Mouse (Mus musculus) kidney, adult 2 months (tissue): ENCODE measurements around the gene Ube2i. TPM values are rescaled to one million over a fixed set of nuclear protein-coding genes. Genes with fewer than 3 reads are reported as not detected.
"Not testable (repeated sequence)": the region's sequence is repeated elsewhere in the genome, so short reads cannot be mapped to it uniquely, and the experiment has no call there.

Experiments used
- DNase-seq: peaks from one replicate; pipeline ENCODE4 v3.0.0; 2021
- H3K27ac ChIP-seq: fragments of 200-500 bp; 2 replicates; pipeline ENCODE4 v1.5.1; 2012; ENCODE audit warnings: low read depth, low read length, control low read depth, inconsistent platforms; ENCODE audit not compliant: insufficient read depth
- H3K27me3 ChIP-seq: fragments of 200-500 bp; replicated peaks from 2 replicates; pipeline ENCODE4 v1.6.1; 2012; ENCODE audit warnings: mild to moderate bottlenecking, moderate library complexity, low read length, inconsistent platforms; ENCODE audit not compliant: control insufficient read depth, insufficient read depth
- H3K36me3 ChIP-seq: fragments of 200-500 bp; 2 replicates; pipeline ENCODE4 v1.6.1; 2012; ENCODE audit warnings: mild to moderate bottlenecking, moderate library complexity, low read length, inconsistent platforms; ENCODE audit not compliant: control insufficient read depth, insufficient read depth
- H3K4me1 ChIP-seq: fragments of 200-500 bp; 2 replicates; pipeline ENCODE4 v1.6.1; 2011; ENCODE audit warnings: low read length; ENCODE audit not compliant: control insufficient read depth, insufficient read depth
- H3K4me3 ChIP-seq: fragments of 200-500 bp; 2 replicates; pipeline ENCODE4 v1.5.1; 2011; ENCODE audit warnings: mild to moderate bottlenecking, low read depth, low read length, control low read depth; ENCODE audit not compliant: insufficient read depth
- CTCF ChIP-seq: fragments of 200-500 bp; conservative IDR thresholded peaks from 2 replicates; pipeline ENCODE4 v1.5.1; 2011; ENCODE audit warnings: low read depth, mild to moderate bottlenecking, control low read depth, low read length, moderate library complexity, mixed read lengths; ENCODE audit not compliant: insufficient read depth, insufficient read length
- POLR2A ChIP-seq: fragments of 200-500 bp; IDR thresholded peaks from one replicate; pipeline ENCODE4 v1.6.1; 2011; ENCODE audit warnings: low read depth, low read length, control low read depth
- WGBS: fragments of 180-500 bp; shearing (Covaris S2); methylation state at CpG from one replicate; pipeline ENCODE4 v1.1.7; 2018; 5-methylcytosine and 5-hydroxymethylcytosine counted together
- polyA plus RNA-seq: library from polyadenylated mRNA; depleted of rRNA; stranded (reverse); fragments of >200 nt; gene quantifications from 2 replicates; pipeline ENCODE4 v1.2.3, GENCODE M21; 2012

Ube2i gene
- polyA plus RNA-seq, 1 experiment, result 128 TPM

DNA sequence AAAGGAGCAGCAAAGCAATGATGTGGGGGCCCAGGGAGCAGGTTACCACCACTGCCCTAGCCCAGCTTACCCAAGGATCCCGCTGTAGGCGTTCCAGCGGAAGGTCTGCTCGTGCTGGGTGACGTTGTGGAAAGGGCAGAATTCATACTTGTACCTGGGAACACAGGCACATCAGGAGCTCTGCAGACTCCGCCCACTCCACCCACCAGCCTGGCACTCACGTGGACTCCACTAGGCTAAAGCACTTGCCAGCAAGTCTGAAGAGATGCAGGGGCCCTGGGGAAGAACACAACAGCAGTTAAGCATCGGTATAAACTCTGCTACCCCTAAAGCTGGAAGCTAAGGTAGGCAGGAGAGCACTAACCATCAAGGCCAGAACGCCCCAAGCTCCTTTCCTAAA is 38.8 kb downstream of the Ube2i start:
- H3K4me1 ChIP-seq, result peaks cover 1% of the 10 kb centered on the region; the same call in 1 of the 2 replicates
- no peak overlapping the region for H3K4me3 ChIP-seq
- no peaks in the 10 kb centered on the region for H3K27me3 ChIP-seq
- no peak for TF ChIP-seq POLR2A
- TF ChIP-seq CTCF, result no peak
- no peak overlapping the region for H3K27ac ChIP-seq
- 80% methylated on average over 9 of the region's 9 CpGs for WGBS
- DNase-seq, result no peak
- H3K36me3 ChIP-seq, result no peaks in the 10 kb centered on the region

- not testable (repeated sequence) for H3K27me3 ChIP-seq, H3K36me3 ChIP-seq, H3K27ac ChIP-seq, DNase-seq, H3K4me3 ChIP-seq
- H3K4me1 ChIP-seq, result peaks cover 11% of the 10 kb centered on the region
- WGBS, result 94% methylated on average over 7 of the region's 11 CpGs
These were observed 42.8 kb downstream of the Ube2i start for GRCm38 (mm10) chr17:25231621-25232020.

- H3K4me1 ChIP-seq, result peaks cover 12% of the 10 kb centered on the region
- peak overlapping the region; percentile 16; the same call in 1 of the 2 replicates for H3K4me3 ChIP-seq
- no peaks in the 10 kb centered on the region for H3K27me3 ChIP-seq
- WGBS, result 72% methylated on average over 3 of the region's 3 CpGs
- H3K27ac ChIP-seq, result peak overlapping the region; percentile 53
- H3K36me3 ChIP-seq, result no peaks in the 10 kb centered on the region
- peak; percentile 88 for DNase-seq
- TF ChIP-seq POLR2A (no peak), CTCF (no peak)
These were observed 43.7 kb downstream of the Ube2i start for GRCm38 (mm10) chr17:25230700-25231099.

GRCm38 (mm10) chr17:25230014-25230655 is 44.3 kb downstream of the Ube2i start:
- H3K27me3 ChIP-seq, H3K36me3 ChIP-seq: not testable (repeated sequence)
- DNase-seq, result peak; percentile 65
- 46% methylated on average over 17 of the region's 17 CpGs for WGBS
- H3K4me1 ChIP-seq, result peaks cover 15% of the 10 kb centered on the region
- peak overlapping the region; percentile 71 for H3K27ac ChIP-seq
- H3K4me3 ChIP-seq, result peak overlapping the region; percentile 56; the same call in 1 of the 2 replicates

DNA sequence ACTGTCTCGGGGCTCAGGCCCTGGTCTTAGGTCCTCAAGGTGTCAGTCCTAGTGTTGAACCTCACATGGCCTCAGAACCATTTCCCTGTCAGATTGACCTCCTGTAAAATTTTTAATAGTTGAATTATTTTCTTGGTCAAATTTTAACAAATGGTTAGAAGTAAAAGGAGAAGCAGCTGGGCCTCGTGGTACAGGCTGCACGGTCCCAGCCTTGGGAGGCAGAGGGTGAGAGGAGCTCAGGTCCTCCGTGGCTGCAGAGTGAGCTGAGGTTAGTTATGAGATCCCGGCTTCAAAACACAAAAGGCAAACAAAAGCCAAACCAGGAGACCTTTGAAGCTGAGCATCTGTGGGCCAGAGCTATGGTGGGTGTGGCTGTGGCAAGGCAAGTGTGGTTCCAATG is 46.4 kb downstream of the Ube2i start:
- H3K36me3 ChIP-seq, result no peaks in the 10 kb centered on the region
- no peaks in the 10 kb centered on the region for H3K27me3 ChIP-seq
- peak overlapping the region; percentile 49 for H3K27ac ChIP-seq
- peaks cover 27% of the 10 kb centered on the region for H3K4me1 ChIP-seq
- H3K4me3 ChIP-seq, result peak overlapping the region; percentile 56
- TF ChIP-seq CTCF (no peak), POLR2A (peak; percentile 68)
- peak; percentile 78 for DNase-seq
- WGBS, result 60% methylated on average over 5 of the region's 5 CpGs

- TF ChIP-seq POLR2A (no peak), CTCF (no peak)
- Histone ChIP-seq H3K4me1 (peaks cover 37% of the 10 kb centered on the region), H3K4me3 (no peak overlapping the region), H3K36me3 (no peaks in the 10 kb centered on the region), H3K27me3 (no peaks in the 10 kb centered on the region), H3K27ac (no peak overlapping the region)
- no peak for DNase-seq
- 83% methylated on average over 4 of the region's 4 CpGs for WGBS
These were observed 48.8 kb downstream of the Ube2i start for GRCm38 (mm10) chr17:25225659-25226058.

DNA sequence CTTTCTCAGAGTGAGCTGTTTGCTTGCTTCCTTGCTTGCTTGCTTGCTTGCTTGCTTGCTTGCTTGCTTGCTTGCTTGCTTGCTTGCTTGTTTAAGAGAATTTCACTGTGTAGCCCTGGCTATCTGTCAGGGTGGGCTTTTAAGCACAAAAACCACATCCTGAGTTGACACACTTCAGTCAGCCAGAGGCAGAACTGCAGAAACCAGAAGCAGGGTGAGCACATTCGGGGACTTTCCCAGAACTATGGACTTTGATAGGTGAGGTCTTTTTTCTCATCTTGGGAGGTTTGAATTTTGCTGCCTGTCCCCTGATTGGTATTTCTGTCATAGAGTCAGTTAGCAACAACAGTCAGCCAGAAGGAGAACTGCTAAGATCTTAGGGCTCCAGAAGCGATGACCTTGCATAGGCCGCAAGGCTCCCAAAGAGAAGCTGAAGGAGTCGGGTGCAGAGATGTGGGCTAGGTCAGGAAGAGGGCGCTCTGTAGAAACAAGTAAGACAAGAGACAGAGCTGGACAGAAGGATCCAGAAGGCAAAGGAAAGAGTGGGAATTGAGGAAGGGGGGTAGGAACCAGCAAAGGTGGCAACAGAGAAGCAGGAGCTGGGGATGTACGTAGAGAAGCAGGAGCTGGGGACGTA is 49.7 kb downstream of the Ube2i start:
- Histone ChIP-seq H3K4me1 (peaks cover 37% of the 10 kb centered on the region), H3K4me3 (no peak overlapping the region), H3K27me3 (no peaks in the 10 kb centered on the region), H3K36me3 (no peaks in the 10 kb centered on the region), H3K27ac (no peak overlapping the region; the same call in 1 of the 2 replicates)
- 64% methylated on average over 7 of the region's 7 CpGs for WGBS
- DNase-seq, result peak; percentile 39
- TF ChIP-seq CTCF (no peak), POLR2A (no peak)

DNA sequence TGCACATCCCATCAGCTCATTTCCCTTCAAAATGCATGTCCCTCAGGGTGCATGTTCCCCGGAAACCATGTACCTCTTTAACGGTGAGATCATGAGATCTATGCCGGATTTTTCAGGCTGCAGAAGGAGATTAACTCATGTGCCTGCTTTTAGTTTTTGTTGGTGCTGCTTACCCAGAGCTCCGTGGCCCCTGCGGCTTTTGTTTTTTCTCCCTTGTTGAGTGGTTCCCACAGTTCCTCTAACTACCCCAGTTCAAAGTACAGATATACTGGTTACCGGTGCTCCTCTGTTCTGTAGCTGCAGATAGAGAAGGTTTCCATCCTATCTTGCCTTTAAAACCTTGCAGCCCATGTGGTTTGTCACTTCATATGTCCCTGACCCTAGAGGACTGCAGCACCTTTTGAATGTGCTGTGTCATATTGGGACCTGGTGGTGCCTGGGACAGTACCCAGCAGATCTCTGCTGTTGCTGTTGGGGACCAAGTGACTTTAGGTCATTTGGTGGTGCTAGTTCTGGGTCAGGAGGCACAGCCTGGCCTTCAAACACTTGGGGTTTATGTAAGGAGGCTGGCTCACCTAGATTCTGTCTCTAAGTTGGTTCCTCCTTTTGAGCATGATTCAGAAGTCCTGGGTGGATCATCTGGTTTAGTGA is 51.3 kb downstream of the Ube2i start:
- no peak for TF ChIP-seq POLR2A
- TF ChIP-seq CTCF, result no peak
- 27% methylated on average over 6 of the region's 6 CpGs for WGBS
- Histone ChIP-seq H3K4me3 (peak overlapping the region; percentile 30), H3K4me1 (peaks cover 37% of the 10 kb centered on the region), H3K36me3 (no peaks in the 10 kb centered on the region), H3K27me3 (no peaks in the 10 kb centered on the region), H3K27ac (peak overlapping the region; percentile 59)
- peak; percentile 36 for DNase-seq

DNA sequence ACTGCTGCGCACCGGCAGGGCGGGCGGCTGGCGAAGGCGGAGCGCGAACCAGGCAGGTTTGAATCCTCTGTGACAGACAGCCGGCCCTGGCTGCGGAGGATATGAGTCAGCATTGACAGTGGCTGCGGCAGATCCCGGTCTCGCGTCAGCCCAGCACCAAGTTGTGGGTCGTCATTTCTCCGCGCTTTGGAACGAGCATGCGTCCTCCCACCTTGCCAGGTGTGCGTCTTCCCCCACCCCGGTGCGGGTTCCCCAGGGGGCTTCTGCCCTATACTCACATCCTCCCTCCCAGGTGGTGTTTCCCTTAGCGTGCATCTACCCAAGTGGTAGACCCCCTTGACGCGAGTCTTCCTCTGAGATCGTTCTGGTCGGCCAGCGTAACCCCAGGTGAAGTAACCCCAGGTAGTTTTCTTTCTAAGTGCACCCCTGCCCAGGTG is 51.9 kb downstream of the Ube2i start:
- DNase-seq, result not testable (repeated sequence)
- 20% methylated on average over 17 of the region's 28 CpGs for WGBS
- peak overlapping the region; percentile 30 for H3K4me3 ChIP-seq

More for the DNA sequence above, 51.9 kb downstream of the Ube2i start:
- Histone ChIP-seq H3K4me1 (peaks cover 33% of the 10 kb centered on the region), H3K27ac (peak overlapping the region; percentile 59; the same call in 1 of the 2 replicates)
- H3K36me3 ChIP-seq, H3K27me3 ChIP-seq: not testable (repeated sequence)
